Mouse (Mus musculus) ovary, postnatal 14 days (tissue): ENCODE results near the gene Frmd4b.
A peak's percentile ranks its signal among the peaks of the same experiment; 100 is the strongest.
"Not testable (repeated sequence)": the region's sequence is repeated elsewhere in the genome, so short reads cannot be mapped to it uniquely, and the experiment has no call there.

Experiments
- DNase-seq: peaks from one replicate; pipeline ENCODE4 v3.0.0; 2022; ENCODE audit warnings: low spot score

Gene Frmd4b

DNA sequence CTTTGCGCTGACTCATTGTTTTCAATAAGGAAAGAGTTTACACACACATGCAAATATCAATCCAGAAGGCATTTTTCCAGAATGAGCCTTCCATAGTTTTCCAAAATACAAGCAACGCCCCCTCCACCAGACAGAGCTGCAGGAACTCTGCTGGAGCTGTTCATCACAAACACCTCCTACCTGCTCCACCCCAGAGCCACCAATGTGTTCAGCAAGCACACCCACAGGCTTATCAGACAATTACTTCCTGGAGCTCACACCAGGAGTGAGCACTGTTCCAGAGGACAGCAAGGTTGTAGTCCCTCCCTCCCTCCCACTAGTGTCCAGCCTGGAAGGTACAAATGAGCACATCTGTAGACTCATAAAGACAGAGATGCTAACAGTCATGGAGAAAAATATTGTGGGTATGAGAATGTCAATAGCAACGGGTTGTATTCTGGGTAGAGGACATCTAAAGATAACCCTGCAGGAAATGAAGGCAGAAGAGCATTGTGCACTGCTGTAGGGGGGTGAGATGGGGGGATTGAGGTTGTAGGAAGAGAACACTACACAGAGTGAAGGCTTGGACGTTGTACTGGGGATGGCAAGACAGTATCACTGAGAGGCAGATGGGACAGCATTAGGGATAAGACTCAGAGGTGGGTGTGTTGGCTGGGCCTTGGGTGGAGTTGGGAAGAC is 144.3 kb downstream of the Frmd4b start:
- DNase-seq, result no peak

DNA sequence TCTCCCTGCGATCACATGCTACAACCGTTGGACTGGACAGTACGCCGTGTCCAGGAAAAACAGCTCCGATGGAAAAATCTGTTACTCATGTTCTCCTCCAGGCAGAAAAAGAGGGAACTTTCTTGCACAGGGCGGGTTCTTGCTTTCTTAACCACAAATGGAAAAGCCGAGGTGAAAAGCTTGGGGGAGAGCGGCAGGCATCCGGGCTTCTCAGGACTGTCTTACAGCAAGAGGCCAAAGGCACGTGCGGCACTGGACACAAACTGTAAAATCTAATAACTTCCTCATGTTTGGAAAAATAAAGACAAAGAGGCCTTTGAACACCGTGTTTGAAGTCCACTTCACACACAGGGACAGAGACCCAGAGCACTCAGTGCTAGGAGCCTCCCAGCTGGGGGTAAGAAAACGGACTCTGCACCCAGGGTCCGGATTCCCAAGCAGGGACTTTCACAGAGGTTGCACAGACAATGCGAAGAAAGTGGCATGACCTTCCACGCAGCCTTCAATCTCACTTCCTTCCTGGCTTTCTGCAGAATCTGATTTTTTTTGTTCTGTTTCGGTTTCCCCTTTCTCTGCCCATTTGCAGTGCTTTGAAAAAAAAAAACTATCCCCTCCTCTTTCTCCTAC is 153.3 kb downstream of the Frmd4b start:
- no peak for DNase-seq

DNA sequence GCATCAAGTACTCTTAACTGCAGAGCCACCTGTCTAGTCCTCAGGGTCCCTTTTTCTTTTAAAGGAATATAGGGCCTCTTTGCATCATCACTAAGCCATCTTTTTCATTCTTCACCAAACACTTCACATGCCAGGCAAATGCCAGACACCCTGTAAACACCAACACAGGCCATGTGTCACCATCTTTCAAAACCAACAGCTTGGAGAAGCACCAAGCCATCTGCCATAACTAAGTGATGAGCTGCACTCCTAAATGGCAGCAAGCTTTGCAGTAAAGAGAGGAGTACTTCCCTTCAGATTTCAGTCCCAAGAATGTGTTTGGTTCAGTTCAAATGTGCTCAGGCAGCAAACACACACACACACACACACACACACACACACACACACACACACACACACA is 154.9 kb downstream of the Frmd4b start:
- no peak for DNase-seq

DNA sequence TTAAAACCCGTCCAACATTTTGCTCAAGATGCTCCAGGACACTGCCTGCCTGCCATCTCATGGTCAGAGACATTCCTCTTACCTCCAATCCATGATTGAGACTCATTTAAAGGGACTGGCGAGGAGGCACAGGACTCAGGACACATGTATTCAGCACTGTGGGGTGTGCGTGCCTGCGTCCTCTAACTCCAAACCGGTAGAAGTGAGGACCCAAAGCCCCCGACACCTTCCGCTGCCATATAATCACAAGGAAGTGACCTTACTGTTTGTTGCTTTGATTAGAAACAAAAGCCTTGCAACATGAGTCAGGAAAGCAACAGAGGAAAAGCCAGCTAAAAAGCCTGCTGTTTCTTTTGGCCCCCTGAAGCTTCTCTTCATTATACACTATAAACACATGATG is 158.2 kb downstream of the Frmd4b start:
- DNase-seq, result no peak

DNA sequence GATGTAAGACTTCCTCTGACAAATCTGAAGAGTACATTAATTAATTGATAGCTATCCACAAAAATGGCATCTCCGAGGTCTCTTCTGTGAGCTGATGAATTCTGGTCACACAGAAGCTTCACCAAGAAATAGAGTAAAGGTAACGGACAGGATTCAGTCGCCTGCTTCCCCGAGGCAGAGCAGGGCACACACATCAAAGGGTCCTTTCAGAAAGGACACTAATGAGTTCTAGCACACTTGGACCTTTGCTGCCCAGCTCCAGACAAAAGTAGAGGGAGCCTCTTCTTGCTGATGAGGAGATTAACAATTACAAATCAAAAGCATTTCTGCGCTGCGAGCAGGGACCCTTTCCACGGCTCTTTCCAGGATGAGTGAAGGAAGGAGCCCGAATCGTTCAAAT is 159.0 kb downstream of the Frmd4b start:
- DNase-seq, result no peak

DNA sequence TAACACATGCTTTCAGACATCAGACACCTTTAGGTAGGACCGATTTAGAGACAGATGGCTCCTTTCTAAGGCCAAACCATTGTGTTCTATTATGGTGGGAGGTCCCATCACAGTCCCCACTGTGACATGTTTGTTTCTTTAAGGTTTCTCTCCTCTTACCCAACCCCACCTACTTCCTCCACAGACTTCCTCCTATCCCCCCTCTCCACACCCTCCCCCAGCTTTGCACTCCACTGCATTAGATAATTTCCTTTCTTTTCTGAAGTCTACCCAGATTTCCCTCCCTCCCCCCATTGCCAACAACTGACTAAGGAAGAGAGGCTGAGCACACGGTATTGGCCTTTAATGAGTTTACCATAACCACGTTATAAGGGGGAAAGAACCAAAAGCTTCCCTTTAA is 159.4 kb downstream of the Frmd4b start:
- no peak for DNase-seq

DNA sequence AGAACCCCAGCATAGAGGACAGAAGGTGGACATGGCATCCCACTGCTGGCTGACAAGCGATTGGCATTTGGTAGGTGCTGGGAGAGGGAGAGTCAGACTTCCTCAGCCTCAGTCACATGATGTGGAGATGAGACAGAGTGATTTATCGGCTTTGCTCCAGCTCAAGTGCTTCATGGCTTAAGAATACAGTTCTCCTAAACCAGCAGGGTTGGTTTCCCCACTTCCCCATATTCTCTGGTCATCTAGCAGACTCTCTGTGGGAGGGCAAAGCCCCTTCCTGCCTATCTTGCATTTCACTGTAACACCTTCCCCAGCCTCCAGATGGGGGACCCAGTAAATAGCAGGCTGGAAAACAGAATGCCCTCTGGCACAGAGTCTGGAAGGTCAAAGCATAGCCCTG is 160.1 kb downstream of the Frmd4b start:
- no peak for DNase-seq

DNA sequence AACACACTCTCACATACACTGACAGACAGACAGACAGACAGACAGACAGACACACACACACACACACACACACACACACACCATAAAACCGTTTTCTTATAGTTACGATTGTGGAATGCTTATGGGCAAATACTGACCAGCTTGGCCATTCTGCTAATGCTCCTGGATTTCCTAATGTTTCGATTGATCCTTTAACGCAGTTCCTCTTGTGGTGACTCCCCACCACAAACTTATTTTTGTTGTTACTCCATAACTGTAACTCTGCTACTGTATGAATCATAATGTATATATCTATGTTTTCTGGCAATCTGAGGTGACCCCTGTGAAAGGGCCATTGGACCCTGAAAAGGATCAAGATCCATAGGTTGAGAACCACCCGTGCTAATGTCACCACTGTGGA is 165.1 kb downstream of the Frmd4b start:
- DNase-seq, result no peak

DNA sequence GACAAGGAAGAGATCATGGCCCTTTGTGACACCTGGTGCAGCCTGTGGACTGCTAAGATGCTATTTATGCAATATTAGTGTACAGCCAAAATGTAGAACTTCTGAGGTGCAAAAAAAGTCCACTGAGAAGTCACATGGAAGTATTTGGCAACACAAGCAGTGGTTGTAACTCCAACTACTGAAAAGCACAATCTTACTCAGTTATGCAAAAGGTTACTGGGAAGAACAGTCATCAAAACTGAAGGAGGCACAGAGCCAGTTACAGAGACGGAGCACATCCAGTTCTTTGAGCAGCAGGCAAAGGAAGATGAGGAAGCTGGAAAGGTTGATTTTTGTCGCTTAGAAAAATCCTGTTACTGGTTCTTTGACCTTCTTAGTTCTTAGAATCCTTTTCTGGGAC is 167.5 kb downstream of the Frmd4b start:
- DNase-seq, result no peak

DNA sequence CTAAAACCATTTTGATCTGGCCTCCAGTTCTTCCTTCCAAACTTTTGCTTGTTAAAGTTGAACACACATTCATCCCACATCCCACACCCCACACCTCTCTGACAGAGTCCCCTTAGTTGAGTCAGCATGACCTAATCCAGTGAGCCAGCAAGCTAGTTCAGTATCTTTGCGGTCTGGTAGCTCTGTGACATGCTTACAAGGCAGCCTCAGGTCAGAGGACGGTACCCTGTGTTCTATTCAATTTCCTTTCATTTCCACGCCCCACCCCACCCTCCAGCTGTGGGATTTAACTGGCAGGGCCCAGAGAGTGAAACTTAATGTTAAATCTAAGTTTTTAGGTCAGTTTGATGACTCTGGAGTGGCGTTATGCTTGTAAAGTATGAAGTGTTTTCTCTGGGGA is 170.3 kb downstream of the Frmd4b start:
- no peak for DNase-seq

DNA sequence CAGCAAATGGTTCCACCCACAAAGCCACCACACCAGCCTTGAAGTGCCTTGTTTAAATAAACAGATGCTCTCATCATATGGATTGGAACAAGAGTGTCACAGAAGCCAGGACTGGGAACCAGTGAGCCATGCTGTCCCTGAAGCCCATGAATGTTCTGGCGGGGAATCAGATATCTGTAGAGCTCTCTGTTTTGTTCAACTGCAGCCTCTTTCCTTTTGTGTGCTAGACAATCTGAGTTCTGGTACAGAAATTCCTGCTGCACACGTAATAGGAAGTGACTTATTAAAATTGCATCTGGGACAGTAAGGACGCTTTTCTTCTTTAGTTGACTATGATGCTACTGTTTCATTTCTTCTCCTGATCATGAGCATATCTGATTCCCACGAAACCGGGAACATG is 173.2 kb downstream of the Frmd4b start:
- DNase-seq, result no peak

DNA sequence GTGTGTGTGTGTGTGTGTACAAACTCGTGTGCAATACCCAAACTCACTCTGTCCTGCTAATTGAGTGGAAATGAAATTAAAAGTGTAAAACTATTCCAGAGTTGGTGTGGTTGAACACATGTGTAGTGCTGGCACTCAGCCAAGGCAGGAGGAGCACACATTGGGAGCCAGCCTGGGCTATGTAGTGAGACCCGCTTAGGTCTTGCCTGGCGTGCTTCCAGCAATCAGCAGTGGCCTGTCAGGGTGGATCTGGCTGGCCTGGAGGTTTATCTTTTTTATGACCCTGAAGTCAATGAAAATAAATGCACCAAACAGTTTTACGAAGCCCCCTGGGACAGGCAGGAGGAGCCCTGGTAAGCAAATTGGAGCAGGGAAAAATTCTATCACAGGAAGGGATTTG is 173.8 kb downstream of the Frmd4b start:
- no peak for DNase-seq

DNA sequence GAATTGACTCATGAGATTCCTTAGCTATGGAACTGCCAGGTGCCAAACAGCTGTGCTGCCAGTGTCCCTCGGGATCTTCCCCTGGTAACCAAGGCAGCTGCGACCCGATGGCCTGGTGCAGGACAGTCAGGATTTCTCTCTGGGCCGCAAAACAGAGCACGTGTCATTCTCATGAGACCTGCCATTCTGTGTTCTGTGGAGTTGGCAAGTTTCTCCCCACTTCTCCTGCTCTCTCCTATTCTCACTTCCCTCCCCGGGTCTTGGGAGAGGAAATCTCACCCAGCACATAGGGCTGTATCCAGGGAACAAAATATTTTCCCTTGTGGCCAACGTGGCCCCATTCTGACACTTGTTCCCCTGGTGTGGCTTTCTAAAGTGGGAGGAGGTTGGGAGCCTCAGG is 176.0 kb downstream of the Frmd4b start:
- no peak for DNase-seq

DNA sequence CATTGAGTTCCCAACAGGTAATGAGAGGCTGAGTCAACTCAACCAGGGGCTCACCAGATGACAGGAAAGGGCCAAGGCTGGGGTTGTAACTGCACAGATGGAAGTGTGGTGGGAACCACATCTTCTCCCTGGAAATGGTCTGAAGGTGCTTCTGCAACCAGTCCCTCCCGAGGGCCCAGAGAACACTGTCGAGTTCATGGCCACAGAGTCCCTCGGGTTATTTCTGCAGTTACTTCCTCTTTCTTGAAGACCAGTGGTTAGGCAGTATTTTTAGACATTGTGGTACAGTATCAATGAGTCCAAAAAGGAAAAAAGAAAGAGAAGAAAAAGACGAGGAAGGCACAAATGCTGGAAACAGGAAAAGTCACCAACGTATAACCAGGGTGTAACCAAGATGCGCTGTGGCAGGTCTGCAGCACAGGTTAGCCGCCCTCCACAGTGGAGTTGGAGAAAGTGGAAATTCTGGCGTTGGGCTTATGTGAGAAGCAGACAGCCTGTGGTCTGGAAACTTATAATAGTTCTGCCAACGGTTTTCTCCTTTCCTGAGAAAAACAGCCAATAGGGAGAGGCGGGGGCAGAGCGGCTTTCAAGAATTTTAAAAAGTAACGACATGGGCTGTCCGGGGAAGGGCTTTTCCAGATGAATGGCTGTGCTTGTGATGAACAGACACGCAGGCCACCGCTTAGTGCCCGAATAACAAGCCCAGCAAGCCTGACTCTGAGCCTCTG is 178.3 kb downstream of the Frmd4b start:
- DNase-seq, result no peak

DNA sequence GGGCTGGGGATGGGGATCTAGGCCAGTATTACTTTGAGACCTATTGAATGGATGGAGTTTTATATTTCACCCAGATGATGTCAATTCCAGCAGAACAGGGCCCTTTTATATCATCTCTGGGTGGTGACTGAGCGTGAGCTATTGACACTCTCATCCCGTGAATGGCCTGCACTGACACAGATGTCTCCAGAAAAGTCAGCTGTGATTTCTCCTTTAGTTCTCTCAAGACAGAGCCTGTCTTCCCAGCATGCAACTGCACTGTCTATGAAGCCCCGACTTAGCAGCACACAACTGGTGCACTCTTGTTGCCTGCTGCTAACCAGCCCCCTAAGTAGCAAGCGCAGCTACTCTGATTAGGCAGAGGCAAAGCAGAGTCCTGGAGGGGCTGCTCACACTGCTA is 182.6 kb downstream of the Frmd4b start:
- DNase-seq, result no peak

DNA sequence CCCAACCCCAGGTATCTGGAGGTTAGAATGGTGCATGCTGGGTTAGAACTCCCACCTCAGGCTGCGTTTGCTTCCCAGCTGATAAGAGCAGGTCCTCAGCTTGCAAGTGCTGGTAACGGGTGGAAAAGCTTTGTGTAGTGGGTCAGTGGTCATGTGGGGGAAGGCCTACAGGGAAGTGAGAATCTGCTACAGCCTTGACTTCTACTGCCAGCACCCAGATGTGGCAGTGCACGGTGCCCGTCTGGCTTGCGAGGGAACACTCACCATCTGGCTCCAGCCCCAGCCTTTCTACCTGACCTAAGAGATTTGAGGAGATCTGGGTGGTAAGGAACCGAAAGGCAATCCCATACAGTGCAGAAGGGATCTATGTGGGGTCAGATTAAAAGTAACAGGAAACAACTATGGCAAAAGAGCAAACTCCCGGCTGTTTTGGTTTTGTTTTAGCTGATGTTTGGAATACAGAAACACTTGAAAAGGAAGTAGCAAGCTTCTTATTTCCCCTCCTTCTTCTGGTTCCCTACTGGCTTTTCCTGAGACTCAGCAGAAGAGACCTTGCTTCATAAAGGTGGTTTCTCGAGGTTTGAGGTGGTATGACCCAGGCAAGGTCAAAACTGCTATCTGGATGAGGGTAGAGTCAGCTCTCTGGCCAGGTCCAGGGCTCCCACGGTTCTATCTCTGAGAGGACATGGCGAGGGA is 185.9 kb downstream of the Frmd4b start:
- no peak for DNase-seq

DNA sequence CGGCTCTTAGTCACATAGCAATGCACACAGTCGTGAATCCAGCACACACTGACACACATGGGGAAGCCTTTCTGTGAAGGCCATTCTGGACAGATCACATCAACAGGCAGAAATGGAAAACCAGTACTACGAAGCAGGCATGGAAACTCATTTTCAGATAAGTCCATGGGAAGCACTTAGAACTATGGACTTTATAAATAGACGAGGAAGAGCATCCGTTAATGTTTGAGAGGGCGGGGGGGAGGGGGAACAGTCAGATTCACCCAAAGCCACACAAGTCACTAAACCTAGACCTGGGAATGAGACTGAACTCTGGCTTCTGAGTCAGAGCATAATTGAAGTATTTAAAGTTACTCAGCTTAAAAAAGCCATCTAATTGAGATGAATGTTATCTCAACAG is 186.8 kb downstream of the Frmd4b start:
- DNase-seq, result no peak

DNA sequence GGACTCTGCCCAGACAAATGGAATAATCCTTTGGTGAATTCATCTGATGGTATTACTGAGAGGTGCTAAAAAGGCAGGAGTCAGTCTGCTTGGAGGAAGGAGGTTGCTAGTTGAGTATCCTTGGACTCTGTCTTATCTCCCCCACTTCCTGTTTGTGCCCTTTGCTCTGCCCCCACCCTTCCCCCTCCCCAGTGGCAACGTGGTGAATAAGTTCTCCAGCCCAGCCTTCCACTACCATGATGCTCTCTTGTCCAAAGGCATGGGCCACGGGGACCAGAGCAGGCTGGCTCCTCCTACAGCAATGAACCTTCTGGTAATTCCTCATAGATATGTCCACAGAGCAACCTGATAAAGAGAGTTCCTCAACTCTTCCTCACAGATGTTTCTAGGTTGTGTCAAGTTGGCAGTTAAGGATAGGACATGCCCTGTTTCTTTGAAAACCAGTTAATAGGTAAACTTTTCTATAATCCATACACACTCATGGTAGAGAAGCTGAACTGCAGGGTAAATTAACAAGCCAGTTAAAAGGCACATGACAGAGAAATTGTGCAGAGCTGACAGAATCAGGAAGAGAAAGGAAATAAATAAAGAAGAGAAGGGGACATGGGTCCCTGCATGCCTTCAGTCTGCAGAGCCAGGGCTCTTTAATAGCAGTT is 187.5 kb downstream of the Frmd4b start:
- DNase-seq, result no peak

DNA sequence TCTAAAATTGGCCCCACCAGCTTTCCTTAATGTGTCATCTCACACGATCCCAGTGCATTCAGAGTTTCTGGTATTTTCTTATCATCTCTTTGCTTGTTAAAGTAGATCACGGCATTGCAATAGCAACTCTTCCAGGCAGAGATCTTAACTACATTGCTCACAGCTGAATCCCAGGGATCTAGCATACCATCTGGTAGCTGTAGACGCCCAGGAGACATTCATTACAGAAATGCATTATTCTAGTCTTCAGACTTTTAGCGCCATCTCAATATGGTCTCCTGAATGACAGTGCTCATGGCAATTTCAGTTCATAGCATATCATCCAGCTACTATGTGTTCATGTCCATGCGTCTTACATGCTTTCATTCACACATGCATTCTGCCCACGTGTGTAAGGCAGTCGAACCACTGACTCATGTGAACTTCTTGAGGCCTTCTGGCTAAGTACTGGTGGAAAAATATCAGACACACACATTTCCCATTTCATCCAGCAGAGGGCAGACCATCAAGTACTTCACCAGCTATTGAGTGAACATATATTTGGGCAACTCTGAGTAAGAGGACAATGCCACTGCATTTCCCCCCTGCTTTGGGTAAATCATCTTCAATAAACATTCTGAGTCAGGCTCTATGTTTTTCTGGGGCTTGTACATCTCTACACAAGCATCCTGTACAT is 197.4 kb downstream of the Frmd4b start:
- DNase-seq, result peak; percentile 78

DNA sequence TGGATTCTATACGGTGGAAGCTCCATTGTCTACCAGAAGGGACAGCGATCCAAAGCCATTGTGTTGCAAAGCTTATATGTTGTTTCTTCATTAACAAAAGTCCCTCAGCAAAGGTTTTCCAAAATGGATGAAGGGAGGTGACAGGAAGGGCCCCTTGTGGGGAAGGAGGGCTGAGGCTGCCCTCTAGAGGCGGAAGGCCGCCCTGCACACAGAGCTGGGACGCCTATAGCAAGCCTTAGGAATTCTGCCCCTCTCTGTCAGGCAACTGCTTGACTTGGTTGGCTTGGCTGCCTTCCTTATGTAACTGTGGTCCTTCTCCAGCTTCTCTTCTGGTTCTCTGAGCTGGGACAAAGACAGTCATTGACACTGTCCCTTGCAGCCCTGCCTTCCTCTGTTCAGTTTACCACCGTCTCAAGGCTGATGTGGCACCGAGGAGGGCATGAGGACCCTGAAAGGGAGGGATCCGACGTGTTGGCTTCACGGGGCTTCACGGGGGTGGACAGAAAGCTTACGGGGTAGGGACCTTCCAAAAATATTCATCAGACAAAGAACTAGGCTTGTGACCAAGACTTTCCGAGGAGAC is 200.3 kb downstream of the Frmd4b start:
- peak; percentile 58 for DNase-seq

DNA sequence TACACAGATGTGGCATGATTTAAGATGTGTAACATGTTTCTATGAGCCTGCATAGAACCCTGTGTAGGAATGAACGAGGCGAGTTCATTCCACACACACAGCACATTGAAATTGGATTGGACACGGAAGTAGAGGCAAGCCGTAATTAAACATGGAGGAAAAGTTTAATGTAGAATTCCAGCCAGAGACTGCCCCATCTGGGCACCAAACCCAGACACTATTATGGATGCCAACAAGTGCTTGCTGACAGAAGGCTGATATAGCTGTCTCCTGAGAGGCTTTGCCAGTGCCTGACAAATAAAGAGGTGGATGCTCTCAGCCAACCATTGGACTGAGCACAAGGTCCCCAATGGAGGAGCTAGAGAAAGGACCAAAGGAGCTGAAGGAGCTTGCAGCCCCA is 201.8 kb downstream of the Frmd4b start:
- DNase-seq, result not testable (repeated sequence)
